Mouse (Mus musculus): Measurements from ENCODE around the gene B3gnt8.
A peak's percentile ranks its signal among the peaks of the same experiment; 100 is the strongest.

Gene B3gnt8

DNA sequence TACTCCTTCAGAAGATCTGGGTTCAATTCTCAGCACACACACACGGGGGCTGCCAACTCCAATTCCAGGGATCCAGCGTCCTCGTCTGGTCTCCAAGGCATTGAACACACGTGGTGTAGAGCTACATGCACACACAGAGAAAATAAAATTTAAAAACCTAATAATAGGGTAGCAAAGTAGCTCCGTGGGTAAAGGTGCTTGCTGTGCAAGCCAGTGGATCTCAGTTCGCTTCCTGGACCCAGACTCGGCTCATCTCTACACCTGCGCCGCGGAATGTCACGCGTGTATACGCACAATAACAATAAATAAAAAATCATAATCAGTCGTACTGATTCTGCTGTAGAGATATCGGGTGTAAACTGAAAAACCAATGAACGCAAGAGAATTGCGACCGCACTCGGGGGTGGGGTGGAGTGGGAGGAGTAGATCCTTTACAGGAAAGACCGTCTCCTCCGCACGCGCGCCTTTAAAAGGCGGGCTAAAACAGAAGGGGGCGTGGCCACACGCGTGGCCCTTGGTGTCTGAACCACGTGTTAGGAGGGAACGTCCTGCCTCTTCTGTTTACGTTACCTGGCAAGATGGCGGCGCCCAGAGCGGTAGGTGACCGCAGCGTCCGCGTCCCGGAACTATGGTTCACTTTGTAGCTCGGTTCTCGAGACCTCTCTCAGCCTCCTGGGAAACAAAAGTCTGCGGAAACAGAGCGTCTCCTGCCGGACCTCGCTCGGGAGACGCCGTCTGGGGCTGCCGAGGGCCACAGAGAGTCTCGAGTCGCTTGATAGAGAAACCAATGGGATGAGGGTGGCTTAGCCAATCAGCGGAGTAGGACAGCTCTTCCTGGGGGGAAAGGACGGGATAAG, 7.4 kb upstream of the B3gnt8 start, which contains the start of gene Dmac2:
Gene Dmac2, plus strand, starts transcription at position 550 of the 857 bp plus-strand sequence.
- DNase-seq (ENCODE audit: inconsistent ontology term): peak; percentile 94

GRCm38 (mm10) chr7:25619722-25619991, 6.8 kb upstream of the B3gnt8 start:
- DNase-seq (ENCODE audit: inconsistent ontology term): no peak

DNA sequence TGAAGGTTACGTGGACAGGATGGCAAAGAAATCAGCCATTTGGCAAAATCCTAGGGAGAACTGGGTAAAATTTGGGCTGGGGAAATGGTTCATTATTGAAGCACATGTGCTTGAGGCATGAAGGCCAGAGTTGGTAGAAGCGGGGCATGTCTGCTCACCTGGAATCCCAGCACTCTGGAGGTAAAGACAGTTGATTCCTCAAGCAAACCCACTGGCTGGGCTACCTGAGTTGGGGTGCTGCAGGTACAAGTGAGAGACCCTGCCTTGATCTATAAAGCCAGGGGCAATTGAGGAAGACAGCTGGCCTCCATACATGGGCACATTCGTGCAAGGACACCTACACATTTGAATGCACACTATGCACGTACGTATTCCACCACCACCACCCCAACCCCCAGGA, 6.4 kb upstream of the B3gnt8 start:
- DNase-seq (ENCODE audit: inconsistent ontology term): no peak

DNA sequence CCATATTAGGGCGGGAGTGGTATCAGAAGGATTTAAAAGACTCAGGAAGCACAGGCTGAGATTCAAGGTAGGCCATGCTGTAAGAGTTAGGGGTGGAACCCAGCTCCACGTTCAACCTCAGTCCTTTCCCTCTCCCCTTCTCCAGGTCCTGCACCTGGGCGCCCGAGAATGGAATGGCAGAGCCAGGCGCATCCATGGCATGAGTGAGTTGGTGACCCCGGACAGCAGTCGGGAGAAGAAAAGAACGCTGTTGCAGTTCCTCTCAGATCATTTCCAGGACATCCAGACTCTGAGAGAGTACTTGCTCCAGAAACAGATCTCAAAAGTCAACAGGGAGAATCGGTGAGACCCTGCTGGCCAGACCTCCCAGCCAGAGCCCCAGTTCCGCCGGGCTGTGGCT, 5.7 kb upstream of the B3gnt8 start:
- no peak for DNase-seq (ENCODE audit: inconsistent ontology term)

DNA sequence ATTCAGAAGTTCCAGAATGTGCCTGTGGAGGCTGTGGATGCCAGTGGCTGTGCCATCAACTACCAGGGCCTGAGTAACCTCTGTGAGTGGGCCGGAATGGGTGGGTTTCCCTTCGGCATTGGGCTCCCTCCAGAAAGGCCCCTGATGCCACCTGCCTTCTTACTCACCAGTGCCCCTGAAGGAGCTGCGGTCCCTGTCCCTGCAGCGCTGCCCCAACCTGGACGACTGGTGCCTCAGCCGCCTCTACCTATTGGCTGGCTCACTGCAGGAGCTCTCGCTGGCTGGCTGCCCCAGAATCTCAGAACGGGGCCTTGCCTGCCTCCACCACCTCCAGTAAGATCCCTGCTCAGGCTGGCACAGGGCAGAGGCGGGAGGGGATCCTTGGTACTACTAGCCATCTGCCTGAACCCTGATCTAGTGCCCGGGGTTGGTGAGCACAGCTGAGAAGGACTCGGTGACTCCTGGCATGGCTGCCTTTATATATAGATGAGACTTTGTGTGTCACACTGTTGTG, 2.5 kb upstream of the B3gnt8 start:
- DNase-seq (ENCODE audit: inconsistent ontology term): no peak

DNA sequence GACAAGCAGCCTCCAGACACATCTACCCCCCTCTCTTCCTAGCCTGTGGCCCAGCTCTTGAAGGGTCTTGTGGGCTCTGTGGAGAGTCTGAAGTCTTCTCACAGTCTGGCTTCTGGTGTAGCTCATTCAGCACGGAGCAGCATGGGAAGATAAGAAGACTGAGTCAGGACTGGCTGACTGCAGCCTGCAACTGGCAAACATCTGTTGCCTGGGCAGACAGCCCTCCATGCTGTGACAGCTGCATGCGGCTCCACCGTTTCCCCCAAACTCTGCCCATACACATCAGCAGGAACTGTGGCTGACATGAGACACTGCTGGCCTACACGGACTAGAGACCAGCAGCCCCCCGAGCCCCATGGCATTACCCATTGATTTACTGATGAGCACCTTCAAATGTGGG, 1.6 kb upstream of the B3gnt8 start:
- DNase-seq (ENCODE audit: inconsistent ontology term): no peak

DNA sequence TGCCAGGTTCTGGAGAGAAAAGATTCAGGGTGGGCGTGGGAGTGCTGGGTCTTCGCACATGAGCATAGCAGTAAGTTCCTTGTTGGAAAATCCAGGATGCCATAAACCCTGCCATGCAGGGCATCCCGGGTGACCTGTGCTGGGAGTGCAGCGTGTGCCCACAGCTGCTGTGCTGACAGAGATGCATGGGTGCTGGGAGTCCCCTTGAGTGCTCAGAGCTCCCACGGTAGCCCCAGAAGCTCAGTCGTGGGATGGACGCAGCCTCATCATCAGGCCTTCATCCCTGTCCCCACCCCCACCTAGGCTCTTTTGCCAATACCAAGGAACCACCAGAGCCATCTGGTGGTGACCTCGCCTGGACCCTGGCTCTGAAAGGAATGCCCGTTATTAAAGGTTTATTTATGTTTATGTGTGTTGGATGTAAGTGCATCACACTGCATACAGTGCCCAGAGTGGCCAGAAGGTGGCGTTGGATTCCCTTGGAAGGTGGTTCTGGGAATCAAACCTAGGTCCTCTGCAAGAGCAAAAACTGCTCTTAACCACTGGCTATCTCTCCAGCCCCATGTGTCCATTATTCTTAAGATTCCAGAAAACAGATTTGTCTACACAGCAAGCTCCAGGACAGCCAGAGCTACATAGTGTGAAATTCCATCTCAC, 732 bp upstream of the B3gnt8 start:
- DNase-seq (ENCODE audit: inconsistent ontology term): no peak

DNA sequence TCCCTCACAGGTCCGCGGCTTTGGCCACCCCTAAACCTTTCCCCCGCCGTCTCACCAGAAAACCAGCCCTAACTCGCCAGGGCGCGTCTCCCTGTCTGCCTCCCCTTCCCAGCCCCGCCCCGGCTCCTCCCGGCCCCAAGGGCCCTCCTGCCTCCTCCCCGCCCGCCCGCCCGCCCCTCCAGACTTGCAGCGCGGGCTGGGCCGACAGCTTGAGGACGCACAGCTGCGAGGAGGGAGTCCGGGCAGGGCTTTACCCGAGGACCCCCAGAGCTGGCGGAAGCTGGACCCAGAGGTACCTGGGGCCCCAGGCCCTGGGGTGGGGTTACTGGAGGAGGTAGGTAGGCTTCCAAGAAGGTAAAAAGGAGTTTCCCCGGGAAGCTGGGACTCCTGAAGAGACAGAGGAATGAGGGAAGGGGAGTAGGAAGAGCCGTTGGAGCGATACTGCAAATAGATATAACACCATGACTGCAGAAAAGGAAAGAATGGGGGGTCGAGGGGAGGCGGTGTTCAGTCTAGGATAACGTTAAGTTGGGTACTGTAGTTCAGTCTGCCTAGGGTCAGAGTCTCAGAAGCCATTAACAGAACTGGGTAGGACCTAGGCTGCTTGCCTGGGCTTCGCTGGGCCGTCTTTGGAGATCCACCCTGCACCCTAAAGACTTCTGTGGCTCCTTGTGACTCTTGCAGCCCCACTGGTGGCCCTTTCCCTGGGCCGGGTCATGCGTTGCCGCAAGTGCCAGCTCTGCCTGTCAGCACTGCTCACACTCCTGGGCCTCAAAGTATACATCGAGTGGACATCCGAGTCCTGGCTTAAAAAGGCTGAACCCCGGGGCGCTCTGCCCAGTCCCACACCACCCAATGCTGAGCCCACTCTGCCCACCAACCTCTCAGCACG, 1.2 kb downstream of the B3gnt8 start:
- DNase-seq (ENCODE audit: inconsistent ontology term): peak; percentile 62

DNA sequence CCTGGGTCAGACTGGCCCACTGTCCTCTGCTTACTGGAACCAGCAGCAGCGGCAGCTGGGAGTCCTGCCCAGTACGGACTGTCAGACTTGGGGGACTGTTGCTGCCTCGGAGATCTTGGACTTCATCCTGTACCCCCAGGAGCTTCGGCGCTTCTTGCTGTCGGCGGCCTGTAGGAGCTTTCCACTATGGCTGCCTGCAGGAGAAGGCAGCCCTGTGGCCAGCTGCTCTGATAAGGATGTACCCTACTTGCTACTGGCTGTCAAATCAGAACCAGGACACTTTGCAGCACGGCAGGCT, 1.8 kb downstream of the B3gnt8 start:
- no peak for DNase-seq (ENCODE audit: inconsistent ontology term)

DNA sequence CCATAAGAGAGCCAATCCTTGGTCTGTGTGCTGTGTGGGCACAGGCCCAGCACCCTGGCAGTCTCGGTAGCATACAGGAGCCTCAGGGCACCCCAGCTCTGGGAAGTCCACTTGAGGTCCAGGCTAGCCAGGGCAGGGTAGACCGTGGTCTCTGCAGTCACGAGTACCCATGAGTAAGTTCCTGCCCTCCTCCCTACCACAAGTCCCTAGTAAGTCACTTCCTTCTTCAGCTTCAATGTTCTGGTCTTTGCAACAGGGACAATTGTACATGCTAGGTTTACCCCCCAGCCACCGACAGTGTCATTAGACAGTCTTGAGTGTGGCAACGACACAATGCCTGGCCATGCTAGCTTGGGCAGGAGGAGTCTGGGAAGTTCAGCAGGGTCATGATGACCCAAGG, 6.2 kb downstream of the B3gnt8 start:
- DNase-seq (ENCODE audit: inconsistent ontology term): no peak

- DNase-seq (ENCODE audit: inconsistent ontology term): no peak
Observed at GRCm38 (mm10) chr7:25636373-25636772, 9.9 kb downstream of the B3gnt8 start.

DNA sequence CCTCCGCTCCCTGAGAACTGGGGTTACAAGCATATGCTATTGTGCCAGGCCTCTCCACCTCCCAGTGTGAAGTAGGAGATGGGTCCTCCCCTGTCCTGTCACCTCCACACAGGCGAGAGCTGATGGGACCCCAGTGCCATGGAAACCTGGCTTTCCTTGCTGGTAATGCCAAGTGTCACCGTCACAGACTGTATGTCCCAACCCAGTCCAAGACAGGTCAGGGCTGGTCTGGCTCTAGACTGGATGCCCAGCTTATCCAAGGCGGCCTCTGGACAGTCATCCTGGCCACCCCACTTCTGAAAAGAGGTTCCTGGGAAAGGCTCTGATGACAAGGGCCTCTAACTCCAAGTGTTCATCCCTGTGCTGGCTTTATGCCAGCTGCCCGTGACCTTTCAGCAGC, 10.6 kb downstream of the B3gnt8 start:
- no peak for DNase-seq (ENCODE audit: inconsistent ontology term)

DNA sequence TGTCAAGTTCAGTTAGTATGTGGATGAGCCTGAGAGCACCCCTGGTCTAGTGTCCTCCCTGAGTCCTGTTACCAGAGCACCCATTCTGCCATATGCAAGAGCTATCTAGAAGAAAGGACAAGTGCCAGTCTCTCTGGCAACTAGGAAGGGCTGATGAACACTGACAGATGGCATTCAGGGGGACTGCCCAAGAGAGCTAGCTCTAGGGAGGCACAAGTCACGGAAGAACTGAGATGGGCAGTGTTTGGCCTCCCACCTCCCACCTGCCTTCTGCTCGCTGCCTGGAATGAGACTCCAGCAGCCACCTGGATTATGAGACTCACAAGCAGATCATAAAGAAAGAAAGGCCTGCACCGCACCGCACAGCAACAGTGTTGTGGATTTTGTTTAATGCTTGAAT, 13.3 kb downstream of the B3gnt8 start:
- no peak for DNase-seq (ENCODE audit: inconsistent ontology term)

DNA sequence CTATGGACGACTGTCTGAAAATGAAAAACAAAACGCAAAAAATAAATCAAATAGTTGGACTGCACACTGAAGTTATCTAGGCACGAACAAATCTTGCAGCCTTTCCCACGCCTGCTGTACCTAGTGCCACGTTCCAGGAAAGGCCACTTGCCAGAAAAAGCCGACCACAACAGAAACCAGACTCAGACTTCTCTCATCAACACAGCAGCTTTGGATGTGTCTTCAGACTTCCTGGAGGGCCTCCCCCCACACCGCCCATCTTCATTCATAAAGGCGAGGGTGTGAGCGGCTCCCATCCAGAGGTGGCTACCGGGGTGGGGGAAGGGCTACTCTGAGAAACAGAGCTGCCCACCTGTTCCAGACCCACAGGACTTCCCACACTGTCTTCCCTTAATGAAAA, 17.7 kb downstream of the B3gnt8 start:
- DNase-seq (ENCODE audit: inconsistent ontology term): no peak

GRCm38 (mm10) chr7:25644631-25645030, 18.2 kb downstream of the B3gnt8 start:
- DNase-seq (ENCODE audit: inconsistent ontology term): peak; percentile 22

DNA sequence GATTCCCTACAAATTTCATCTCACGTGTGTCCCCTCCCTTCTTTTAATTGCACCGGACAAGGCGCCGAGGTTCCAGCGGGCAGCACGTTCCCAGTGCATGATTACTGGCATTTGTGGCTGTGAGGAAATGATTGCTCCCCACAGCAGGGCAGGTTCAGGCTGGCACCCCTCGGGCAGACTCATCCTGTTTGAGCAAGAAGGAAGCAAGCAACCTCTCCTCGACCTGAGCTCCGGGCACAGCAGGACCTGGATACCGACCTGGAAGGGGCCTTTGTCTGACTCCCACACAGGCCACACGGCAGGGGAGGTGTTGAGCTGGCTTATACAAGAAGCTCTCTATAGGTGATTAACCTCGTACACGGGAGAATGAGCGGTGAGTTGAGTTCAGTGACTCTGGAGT, 18.6 kb downstream of the B3gnt8 start:
- no peak for DNase-seq (ENCODE audit: inconsistent ontology term)

DNA sequence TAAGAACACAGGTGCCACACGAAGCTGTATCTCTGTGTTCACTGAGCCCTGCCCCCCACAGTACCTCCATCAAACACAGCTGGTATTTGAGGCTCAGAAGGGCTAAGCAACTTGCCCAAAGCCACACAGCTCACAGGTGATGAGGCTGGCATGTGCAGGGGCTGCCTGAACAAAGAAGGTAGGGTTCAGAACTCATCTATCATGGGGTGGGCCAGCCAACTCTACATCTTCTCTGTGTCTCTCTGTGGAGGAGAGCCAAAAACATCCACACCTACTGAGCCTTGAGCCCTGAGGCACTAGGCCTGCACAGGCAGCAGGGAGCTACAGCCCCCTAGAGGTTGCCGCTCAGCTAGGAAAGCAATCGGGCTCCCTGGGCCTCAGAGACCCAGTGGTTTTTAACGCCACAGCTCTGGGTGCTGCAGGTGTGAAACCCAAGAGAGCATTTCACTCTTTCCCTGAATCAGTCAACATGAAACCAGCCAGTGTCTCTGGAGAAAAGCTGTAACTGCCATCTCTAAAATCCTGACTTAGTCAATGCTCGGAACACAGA, 21.2 kb downstream of the B3gnt8 start:
- DNase-seq (ENCODE audit: inconsistent ontology term): no peak

- DNase-seq (ENCODE audit: inconsistent ontology term): no peak
Observed at GRCm38 (mm10) chr7:25649839-25650238, 23.4 kb downstream of the B3gnt8 start.

DNA sequence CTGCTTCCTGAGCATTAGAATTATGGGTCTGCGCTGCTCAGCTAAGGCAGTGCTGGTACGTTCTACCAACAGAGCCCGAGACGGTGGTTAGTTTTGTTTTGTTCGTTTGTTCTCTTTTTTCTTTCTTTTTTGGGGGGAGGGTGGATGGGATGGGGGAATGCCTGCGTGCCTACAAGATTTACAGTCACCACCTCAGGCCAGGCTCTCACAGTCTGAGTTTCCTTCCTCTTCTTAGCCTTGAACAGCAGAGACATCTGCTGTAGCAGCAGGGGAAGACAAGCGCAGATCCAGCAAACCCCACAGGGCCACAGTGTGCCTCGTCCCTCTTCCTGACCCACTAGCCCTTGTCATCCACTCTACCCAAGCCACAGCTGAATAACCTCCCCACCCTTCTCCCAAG, 24.8 kb downstream of the B3gnt8 start:
- no peak for DNase-seq (ENCODE audit: inconsistent ontology term)

DNA sequence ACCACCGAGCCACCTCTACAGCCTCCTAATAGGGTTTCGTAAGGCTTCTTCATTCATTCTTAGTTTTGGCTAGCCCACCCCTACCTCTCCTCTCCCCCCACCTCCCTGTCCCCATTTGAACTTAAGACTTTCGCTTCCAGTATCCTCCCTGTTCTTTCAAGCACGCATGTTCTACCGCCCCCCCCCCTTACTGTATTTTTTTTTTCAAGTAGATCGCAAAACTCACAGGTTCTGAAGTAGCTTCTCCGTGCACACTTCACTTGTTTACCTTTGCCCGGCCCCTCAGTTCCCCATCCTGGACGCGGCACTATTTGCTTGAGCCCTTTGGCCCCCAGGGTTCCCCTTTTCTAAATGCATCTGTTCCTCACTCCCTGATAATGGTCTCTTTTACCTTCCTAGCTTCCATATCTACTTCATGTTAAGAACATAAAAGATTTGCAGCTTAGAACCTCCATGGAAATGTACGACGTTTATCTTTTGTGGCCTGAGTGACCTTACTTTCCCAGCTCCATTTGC, 25.8 kb downstream of the B3gnt8 start:
- DNase-seq (ENCODE audit: inconsistent ontology term): no peak

DNA sequence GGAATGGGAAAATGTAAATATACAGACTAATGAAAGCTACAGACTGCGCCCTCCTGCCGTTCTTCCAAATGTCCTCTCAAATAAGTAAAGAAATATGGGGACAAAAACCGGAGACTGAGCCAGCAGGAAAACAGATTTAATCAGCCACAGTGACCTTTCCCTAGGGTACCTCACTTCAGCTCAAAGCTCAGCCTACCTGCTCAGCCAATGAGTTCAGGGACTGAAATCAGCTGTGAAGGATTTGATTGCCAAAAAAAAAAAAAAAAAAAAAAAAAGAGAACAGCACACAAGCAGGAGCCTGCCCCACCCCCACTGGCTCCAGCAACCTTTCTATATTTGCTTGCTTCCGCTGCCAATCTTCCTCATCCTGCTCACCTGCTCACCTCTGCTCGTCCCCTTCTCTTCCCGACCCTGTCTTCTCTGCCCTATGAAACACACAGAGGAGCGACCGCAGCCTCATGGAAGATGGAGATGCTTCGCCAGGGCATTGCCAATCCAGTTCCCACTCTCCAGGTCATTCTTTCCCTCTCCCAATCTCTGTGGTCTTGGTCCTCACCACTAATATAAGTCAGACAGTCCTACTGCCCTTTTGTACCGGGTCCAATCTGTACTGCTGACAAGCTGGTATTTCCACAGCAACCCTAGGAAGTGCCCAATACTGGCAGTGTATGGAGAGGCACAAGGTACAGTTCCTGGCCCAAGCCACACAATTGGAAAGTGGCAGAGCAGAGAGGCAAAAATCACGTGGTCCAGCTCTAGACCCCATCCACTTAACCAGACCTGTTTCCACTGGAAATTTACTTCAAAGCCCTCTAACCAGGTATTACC, 29.4 kb downstream of the B3gnt8 start:
- DNase-seq (ENCODE audit: inconsistent ontology term): no peak

All from Muller cell, postnatal 12 days (primary cell).